Mouse (Mus musculus): ENCODE measurements around the gene Ankrd36. TPM values are rescaled to one million over a fixed set of nuclear protein-coding genes. Genes with fewer than 3 reads are reported as not detected.
"Not testable (repeated sequence)": the region's sequence is repeated elsewhere in the genome, so short reads cannot be mapped to it uniquely, and the experiment has no call there.

Ankrd36 gene
- polyA plus RNA-seq, 1 experiment from 2014 or later, result not detected

DNA sequence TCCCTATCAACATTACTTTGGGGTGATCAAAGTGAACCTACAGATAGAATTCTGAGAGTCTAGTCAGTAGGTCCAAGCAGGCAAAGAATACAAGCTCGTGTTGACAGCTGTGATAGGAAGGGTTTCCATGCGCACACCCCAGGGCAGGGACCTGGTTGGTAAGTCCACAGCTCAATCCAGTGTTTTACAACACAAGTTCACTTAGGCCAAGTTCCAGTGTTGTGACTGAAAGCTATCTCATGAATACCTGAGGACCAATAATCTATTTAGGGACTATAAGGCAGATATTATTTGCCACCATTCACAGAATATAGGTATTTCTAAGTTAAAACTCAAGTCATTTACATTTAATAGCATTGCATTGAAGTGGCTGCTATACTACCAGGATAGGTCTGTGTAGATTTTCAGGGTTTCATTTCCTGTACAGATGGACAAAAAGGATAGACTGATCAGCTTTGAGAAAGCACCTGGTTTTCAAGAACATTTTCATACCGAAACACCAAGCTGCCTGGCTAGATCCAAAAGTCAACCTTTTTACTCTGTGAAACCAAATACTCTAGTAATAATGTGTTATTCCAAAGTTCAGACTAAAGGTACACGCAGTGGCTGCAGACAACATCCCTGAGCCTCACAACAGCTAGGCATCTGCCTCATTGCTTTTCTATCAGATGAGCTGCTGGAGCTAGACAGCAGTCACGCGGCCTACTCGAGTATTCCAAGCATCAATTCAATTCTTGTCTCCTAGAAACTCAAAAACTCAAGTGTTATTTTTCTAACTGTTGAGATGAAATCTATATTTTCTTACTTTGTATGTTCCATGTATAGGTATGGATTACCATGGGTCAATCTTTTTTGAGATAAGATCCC lies 42.7 kb upstream of the Ankrd36 start:
- Histone ChIP-seq H3K4me1 (replicated peaks; ENCODE audit: insufficient read depth, low read length) (0 out of 2 replicates have a peak, but pooled peaks cover 6% of the 10 kb centered on the region), H3K36me3 (ENCODE audit: insufficient read depth, low read length) (peaks cover 51% of the 10 kb centered on the region), H3K27ac (no peak overlapping the region), H3K4me2 (ENCODE audit: low read length) (no peak overlapping the region), H3K27me3 (ENCODE audit: insufficient read depth, low read length) (no peaks in the 10 kb centered on the region), H3K9me3 (replicated peaks; ENCODE audit: low read length) (no peaks in the 10 kb centered on the region), H3K9ac (ENCODE audit: low read depth, low read length) (no peak overlapping the region), H3K4me3 (replicated peaks; ENCODE audit: low read depth, low read length) (no peak overlapping the region)
- DNase-seq (ENCODE audit: low spot score), result no peak
- 87% methylated on average over 7 of the region's 7 CpGs for WGBS
- no peak for TF ChIP-seq CTCF (IDR thresholded peaks at IDR 0.05; ENCODE audit: low read depth)
- ATAC-seq (replicated peaks; ENCODE audit: low FRiP score, low read depth), result no peak

DNA sequence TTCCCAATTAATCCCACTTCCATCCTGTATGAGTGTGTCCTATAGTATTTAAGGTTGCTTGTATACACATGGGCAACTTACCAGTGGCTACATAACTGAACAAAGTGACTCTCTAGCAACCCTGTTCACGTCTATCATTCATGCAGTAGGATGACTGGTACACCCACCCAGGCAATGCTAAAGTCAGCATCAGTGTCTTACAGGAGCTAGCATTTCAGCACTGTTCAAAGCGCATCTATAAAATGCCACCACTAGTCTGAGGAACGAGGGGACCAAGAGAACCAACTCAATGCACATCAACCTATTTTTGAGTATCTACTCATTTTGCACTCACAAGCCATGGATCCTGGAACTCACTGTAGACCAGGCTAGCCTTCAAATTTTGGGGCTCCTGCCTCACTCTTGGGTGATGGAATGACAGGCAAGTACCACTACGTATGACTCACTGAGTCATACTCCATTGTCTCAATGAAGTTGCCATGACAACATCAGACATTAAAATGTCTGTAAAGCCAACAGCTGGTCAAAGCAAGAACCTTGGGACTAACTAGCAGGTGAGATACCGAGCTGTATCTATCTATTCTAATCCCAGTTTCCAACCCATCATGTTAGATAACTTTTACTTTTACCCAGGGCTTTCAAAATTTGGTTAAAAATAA lies 41.5 kb upstream of the Ankrd36 start:
- no peak for TF ChIP-seq CTCF (IDR thresholded peaks at IDR 0.05; ENCODE audit: low read depth)

DNA sequence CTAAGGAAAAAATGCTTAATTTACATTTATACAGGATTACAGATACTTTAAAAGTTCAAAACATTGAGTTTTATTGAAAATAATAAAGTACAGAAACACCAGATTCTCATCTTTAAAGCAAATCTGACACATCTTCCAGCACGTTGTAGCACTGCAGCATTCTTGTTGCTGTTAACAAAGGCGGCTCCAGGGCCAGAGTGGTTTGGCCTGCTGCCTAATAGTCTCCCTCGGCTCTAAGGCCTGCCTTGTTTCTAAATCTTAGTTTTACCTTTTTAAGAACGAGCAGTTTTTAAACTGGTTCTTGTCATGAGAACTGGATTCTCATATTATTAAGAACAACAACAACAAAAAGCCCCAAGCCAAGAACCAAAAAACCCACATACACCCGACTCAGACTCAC lies 40.6 kb upstream of the Ankrd36 start:
- Histone ChIP-seq H3K9ac (ENCODE audit: low read depth, low read length) (no peak overlapping the region), H3K4me1 (replicated peaks; ENCODE audit: insufficient read depth, low read length) (no peaks in the 10 kb centered on the region), H3K4me2 (ENCODE audit: low read length) (no peak overlapping the region), H3K9me3 (replicated peaks; ENCODE audit: low read length) (no peaks in the 10 kb centered on the region), H3K36me3 (ENCODE audit: insufficient read depth, low read length) (peaks cover 53% of the 10 kb centered on the region), H3K4me3 (replicated peaks; ENCODE audit: low read depth, low read length) (no peak overlapping the region), H3K27ac (0 out of 2 replicates have a peak overlapping the region, but pooled peaks have one; percentile 8), H3K27me3 (ENCODE audit: insufficient read depth, low read length) (no peaks in the 10 kb centered on the region)
- WGBS, result 57% methylated on average over 5 of the region's 5 CpGs
- DNase-seq (ENCODE audit: low spot score) (no peak), ATAC-seq (replicated peaks; ENCODE audit: low FRiP score, low read depth) (no peak)
- TF ChIP-seq CTCF (IDR thresholded peaks at IDR 0.05; ENCODE audit: low read depth), result no peak

More for the DNA sequence above, 41.5 kb upstream of the Ankrd36 start:
- Histone ChIP-seq H3K27ac (no peak overlapping the region), H3K4me2 (ENCODE audit: low read length) (no peak overlapping the region), H3K27me3 (ENCODE audit: insufficient read depth, low read length) (no peaks in the 10 kb centered on the region), H3K9ac (ENCODE audit: low read depth, low read length) (no peak overlapping the region), H3K4me3 (replicated peaks; ENCODE audit: low read depth, low read length) (no peak overlapping the region), H3K36me3 (ENCODE audit: insufficient read depth, low read length) (peaks cover 54% of the 10 kb centered on the region), H3K4me1 (replicated peaks; ENCODE audit: insufficient read depth, low read length) (no peaks in the 10 kb centered on the region), H3K9me3 (replicated peaks; ENCODE audit: low read length) (no peaks in the 10 kb centered on the region)
- ATAC-seq (replicated peaks; ENCODE audit: low FRiP score, low read depth) (no peak), DNase-seq (ENCODE audit: low spot score) (no peak)
- 80% methylated on average over 5 of the region's 5 CpGs for WGBS

DNA sequence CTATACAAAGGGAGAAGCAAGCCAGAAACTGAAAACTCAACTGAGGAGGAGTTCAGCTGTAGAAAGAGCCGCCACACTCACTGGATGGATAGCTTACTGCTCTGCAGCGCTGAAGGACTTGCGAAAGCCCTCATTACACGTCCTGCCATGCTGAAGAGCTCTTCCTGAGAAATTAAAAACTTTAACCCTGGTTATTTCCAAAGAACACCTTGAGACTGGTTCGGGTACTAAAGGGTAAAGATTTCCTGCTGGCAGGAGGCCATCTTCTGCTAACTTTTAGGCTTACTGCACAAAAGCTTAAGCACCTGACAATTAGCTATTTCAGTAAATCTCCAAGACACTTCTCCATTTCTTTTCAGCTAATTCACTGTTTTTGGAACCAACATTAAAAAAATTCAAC lies 39.3 kb upstream of the Ankrd36 start:
- WGBS, result 71% methylated on average over 5 of the region's 5 CpGs
- ATAC-seq (replicated peaks; ENCODE audit: low FRiP score, low read depth), result no peak
- Histone ChIP-seq H3K27me3 (ENCODE audit: insufficient read depth, low read length) (no peaks in the 10 kb centered on the region), H3K4me1 (replicated peaks; ENCODE audit: insufficient read depth, low read length) (no peaks in the 10 kb centered on the region), H3K4me2 (ENCODE audit: low read length) (no peak overlapping the region), H3K9ac (ENCODE audit: low read depth, low read length) (no peak overlapping the region), H3K27ac (peak overlapping the region; percentile 62), H3K4me3 (replicated peaks; ENCODE audit: low read depth, low read length) (no peak overlapping the region), H3K36me3 (ENCODE audit: insufficient read depth, low read length) (peaks cover 52% of the 10 kb centered on the region), H3K9me3 (replicated peaks; ENCODE audit: low read length) (no peaks in the 10 kb centered on the region)
- no peak for DNase-seq (ENCODE audit: low spot score)
- TF ChIP-seq CTCF (IDR thresholded peaks at IDR 0.05; ENCODE audit: low read depth), result no peak

DNA sequence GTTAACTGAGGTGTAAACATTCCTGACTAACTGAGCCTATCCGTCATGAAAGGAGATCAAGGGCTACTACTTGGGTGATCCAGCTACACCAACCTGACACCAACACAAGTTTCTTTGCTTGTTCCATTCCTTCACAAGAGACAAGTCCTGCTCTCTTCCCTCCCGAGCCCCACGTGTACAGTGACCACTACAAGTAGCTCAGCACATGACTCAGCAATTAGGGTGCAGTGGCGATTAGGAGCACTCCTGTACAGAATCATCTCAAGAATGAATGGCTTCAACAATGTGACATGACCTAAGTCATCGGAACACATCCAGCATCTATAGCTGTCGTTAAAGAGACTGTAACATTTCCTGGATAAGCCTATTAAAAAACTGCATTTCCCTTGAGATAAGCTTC lies 38.8 kb upstream of the Ankrd36 start:
- Histone ChIP-seq H3K27ac (0 out of 2 replicates have a peak overlapping the region, but pooled peaks have one; percentile 19), H3K4me2 (ENCODE audit: low read length) (no peak overlapping the region), H3K4me1 (replicated peaks; ENCODE audit: insufficient read depth, low read length) (no peaks in the 10 kb centered on the region), H3K9me3 (replicated peaks; ENCODE audit: low read length) (no peaks in the 10 kb centered on the region), H3K4me3 (replicated peaks; ENCODE audit: low read depth, low read length) (no peak overlapping the region), H3K36me3 (ENCODE audit: insufficient read depth, low read length) (peaks cover 49% of the 10 kb centered on the region), H3K9ac (ENCODE audit: low read depth, low read length) (no peak overlapping the region), H3K27me3 (ENCODE audit: insufficient read depth, low read length) (no peaks in the 10 kb centered on the region)
- 48% methylated on average over 6 of the region's 6 CpGs for WGBS
- DNase-seq (ENCODE audit: low spot score) (no peak), ATAC-seq (replicated peaks; ENCODE audit: low FRiP score, low read depth) (no peak)
- TF ChIP-seq CTCF (IDR thresholded peaks at IDR 0.05; ENCODE audit: low read depth), result no peak

DNA sequence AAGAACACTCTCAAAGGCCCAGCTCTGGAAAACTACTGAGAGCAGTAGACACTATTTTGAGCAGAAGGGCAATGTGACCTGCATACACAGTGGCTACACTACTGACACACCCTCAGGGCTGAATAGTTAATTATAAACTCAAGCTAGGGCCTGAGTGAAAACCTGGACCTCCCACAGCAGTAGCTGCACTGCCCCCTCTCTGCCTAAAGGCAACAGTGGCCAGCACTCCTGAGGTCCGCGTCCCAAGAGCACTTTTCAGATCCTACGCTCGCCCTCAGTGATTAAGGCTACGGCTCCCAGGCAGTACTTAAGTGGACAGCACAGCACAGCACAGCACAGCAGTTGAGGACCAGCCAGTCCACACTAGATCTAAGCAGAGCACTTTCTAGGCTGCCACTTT lies 36.4 kb upstream of the Ankrd36 start:
- Histone ChIP-seq H3K4me1 (replicated peaks; ENCODE audit: insufficient read depth, low read length) (no peaks in the 10 kb centered on the region), H3K27me3 (ENCODE audit: insufficient read depth, low read length) (no peaks in the 10 kb centered on the region), H3K9ac (ENCODE audit: low read depth, low read length) (no peak overlapping the region), H3K4me3 (replicated peaks; ENCODE audit: low read depth, low read length) (no peak overlapping the region), H3K4me2 (ENCODE audit: low read length) (no peak overlapping the region), H3K9me3 (replicated peaks; ENCODE audit: low read length) (no peaks in the 10 kb centered on the region), H3K27ac (peak overlapping the region; percentile 31; the same call in 1 of the 2 replicates), H3K36me3 (ENCODE audit: insufficient read depth, low read length) (peaks cover 42% of the 10 kb centered on the region)
- ATAC-seq (replicated peaks; ENCODE audit: low FRiP score, low read depth) (peak; percentile 86), DNase-seq (ENCODE audit: low spot score) (peak; percentile 47)
- TF ChIP-seq CTCF (IDR thresholded peaks at IDR 0.05; ENCODE audit: low read depth), result peak; percentile 64
- 74% methylated on average over 5 of the region's 5 CpGs for WGBS

DNA sequence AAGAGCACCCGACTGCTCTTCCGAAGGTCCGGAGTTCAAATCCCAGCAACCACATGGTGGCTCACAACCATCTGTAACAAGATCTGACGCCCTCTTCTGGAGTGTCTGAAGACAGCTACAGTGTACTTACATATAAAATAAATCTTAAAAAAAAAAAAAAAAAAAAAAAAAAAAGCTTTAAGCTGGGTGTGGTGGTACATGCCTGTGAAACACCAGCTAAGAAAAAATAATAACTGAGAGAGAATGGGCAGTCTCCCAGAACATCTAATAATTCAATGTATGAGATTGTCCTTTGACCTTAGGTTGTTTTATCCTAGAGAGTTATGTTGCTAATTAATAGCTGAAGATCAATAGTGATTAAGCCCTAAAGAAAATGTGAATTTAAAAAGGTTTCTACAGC lies 32.0 kb upstream of the Ankrd36 start:
- not testable (repeated sequence) for H3K27ac ChIP-seq; ATAC-seq (replicated peaks; ENCODE audit: low FRiP score, low read depth); H3K4me1 ChIP-seq (replicated peaks; ENCODE audit: insufficient read depth, low read length); H3K4me2 ChIP-seq (ENCODE audit: low read length); H3K9ac ChIP-seq (ENCODE audit: low read depth, low read length); H3K9me3 ChIP-seq (replicated peaks; ENCODE audit: low read length); H3K4me3 ChIP-seq (replicated peaks; ENCODE audit: low read depth, low read length); DNase-seq (ENCODE audit: low spot score); H3K27me3 ChIP-seq (ENCODE audit: insufficient read depth, low read length)
- 79% methylated on average over 4 of the region's 4 CpGs for WGBS
- peaks cover 23% of the 10 kb centered on the region for H3K36me3 ChIP-seq (ENCODE audit: insufficient read depth, low read length)

All from kidney, postnatal 0 days (tissue).